Mouse (Mus musculus) limb, embryonic 10.5 days (tissue): ENCODE results near the gene Gm26897. TPM values are rescaled to one million over a fixed set of nuclear protein-coding genes. Genes with fewer than 3 reads are reported as not detected.

Experiments
- DNase-seq: peaks from one replicate; pipeline ENCODE4 v3.0.0-alpha.2; 2017; ENCODE audit warnings: low spot score
- H3K27ac ChIP-seq: fragments of 300-500 bp; sonication (generic); 2 replicates; pipeline ENCODE4 v1.5.1; 2016; ENCODE audit warnings: mild to moderate bottlenecking
- H3K27me3 ChIP-seq: fragments of 300-500 bp; sonication (generic); 2 replicates; pipeline ENCODE4 v1.6.1; 2016; ENCODE audit warnings: low read depth, mild to moderate bottlenecking; ENCODE audit not compliant: poor library complexity, severe bottlenecking
- H3K36me3 ChIP-seq: fragments of 300-500 bp; sonication (generic); 2 replicates; pipeline ENCODE4 v1.6.1; 2016; ENCODE audit warnings: mild to moderate bottlenecking, moderate library complexity
- H3K4me1 ChIP-seq: fragments of 300-500 bp; sonication (generic); 2 replicates; pipeline ENCODE4 v1.6.1; 2016
- H3K4me3 ChIP-seq: fragments of 300-500 bp; sonication (generic); 2 replicates; pipeline ENCODE4 v1.5.1; 2016; ENCODE audit warnings: mild to moderate bottlenecking, moderate library complexity
- H3K9me3 ChIP-seq: fragments of 300-500 bp; sonication (generic); replicated peaks from 2 replicates; pipeline ENCODE4 v1.6.1; 2016; ENCODE audit warnings: mild to moderate bottlenecking
- WGBS: fragments of 180-500 bp; shearing (Covaris S2); methylation state at CpG from one replicate; pipeline ENCODE4 v1.1.7; 2016; 5-methylcytosine and 5-hydroxymethylcytosine counted together
- polyA plus RNA-seq: library from polyadenylated mRNA; unstranded; fragments of >200 nt; fragmentation: Nextera tagmentation; extraction: Ambion mirVana; gene quantifications from 2 replicates; pipeline ENCODE4 v1.2.1, GENCODE M21; 2016

Gm26897 gene
- polyA plus RNA-seq, 1 experiment from 2014 or later = not detected

DNA sequence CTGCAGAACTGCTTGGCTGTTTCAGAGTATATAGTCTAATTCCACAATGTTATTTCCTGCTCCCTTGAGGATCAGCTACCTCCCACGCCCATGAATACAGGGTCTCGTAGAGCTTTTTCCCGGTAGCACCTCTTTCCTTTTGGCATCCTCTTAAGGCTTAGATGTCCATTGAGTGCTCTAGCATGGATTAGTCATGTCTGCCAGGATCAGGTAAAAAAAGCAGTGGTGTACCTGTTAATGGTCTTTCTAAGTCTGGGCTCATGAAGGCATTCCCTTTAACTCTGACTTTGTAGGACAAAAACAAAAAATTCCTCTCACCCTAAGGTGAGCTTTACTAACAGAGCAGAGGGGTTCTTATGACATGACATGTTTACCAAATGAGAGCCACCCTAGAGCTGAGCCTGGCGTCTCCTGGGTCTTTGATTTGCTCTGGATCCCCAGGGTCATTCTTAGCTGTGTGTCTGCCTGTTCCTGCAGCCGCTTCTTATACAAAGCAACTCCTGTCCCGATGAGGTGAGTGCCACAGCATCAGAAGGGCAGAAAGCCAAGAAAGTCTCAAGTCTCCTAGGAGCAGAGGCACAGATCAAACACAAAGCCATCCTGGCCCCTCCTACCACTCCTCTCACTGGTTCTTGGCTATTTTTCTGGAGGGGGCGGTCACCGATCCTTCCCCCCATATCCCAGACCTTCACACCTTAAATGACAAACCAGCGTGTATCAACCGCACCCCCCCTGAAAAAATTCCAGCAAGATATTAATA lies 27.2 kb downstream of the Gm26897 start:
- peaks cover 69% of the 10 kb centered on the region for H3K27me3 ChIP-seq
- H3K9me3 ChIP-seq = no peaks in the 10 kb centered on the region
- DNase-seq = no peak
- WGBS = 26% methylated on average over 10 of the region's 10 CpGs
- peaks cover 21% of the 10 kb centered on the region for H3K4me1 ChIP-seq
- H3K4me3 ChIP-seq = peak overlapping the region; percentile 34
- no peak overlapping the region for H3K27ac ChIP-seq
- H3K36me3 ChIP-seq = no peaks in the 10 kb centered on the region

DNA sequence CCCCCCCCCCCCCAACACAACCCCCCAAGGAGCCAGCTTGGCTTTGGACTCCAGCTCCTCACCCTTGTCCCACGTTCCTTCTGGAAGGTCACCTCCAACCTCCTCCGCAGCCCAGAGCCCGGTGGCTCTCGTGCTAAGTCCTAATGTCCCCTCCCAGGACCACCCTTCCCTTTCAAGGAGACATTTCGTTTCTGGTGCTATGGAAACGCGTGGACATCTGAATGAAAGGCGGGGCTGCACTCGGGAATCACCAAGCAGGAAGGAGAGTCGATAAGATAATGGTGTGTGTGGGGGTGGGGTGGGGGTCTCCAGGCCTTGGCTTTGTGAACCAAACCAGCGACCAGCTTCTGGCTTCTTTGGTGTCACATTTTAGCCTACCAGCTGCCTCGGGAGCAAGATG lies 27.9 kb downstream of the Gm26897 start:
- no peaks in the 10 kb centered on the region for H3K36me3 ChIP-seq
- H3K4me3 ChIP-seq = peak overlapping the region; percentile 34
- no peaks in the 10 kb centered on the region for H3K9me3 ChIP-seq
- peaks cover 21% of the 10 kb centered on the region for H3K4me1 ChIP-seq
- under 1% methylated on average over 12 of the region's 12 CpGs for WGBS
- H3K27me3 ChIP-seq = peaks cover 71% of the 10 kb centered on the region
- H3K27ac ChIP-seq = no peak overlapping the region
- no peak for DNase-seq

DNA sequence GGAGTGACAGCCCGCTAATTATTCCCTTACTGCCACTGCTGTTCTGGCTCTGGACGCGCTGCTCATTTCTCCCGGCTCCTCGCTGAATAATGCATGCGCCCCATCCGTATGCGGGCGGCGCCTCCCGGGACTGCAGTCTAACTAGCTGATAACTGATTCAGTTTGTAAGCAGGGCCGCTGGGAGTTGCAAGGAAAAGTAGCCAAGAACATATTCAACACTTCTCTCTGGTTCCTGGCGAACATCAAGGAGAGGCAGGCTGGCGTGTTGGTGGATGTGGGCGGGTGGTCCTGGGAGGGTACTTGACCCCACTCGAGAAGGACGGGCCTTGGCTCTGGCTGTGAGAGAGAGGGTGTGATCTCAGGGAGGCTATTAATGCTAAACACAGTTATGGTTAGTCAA lies 28.4 kb downstream of the Gm26897 start:
- H3K4me3 ChIP-seq = peak overlapping the region; percentile 34; the same call in 1 of the 2 replicates
- H3K9me3 ChIP-seq = no peaks in the 10 kb centered on the region
- peaks cover 76% of the 10 kb centered on the region for H3K27me3 ChIP-seq
- H3K27ac ChIP-seq = no peak overlapping the region
- peaks cover 22% of the 10 kb centered on the region for H3K4me1 ChIP-seq
- 11% methylated on average over 17 of the region's 17 CpGs for WGBS
- H3K36me3 ChIP-seq = no peaks in the 10 kb centered on the region
- peak; percentile 57 for DNase-seq

DNA sequence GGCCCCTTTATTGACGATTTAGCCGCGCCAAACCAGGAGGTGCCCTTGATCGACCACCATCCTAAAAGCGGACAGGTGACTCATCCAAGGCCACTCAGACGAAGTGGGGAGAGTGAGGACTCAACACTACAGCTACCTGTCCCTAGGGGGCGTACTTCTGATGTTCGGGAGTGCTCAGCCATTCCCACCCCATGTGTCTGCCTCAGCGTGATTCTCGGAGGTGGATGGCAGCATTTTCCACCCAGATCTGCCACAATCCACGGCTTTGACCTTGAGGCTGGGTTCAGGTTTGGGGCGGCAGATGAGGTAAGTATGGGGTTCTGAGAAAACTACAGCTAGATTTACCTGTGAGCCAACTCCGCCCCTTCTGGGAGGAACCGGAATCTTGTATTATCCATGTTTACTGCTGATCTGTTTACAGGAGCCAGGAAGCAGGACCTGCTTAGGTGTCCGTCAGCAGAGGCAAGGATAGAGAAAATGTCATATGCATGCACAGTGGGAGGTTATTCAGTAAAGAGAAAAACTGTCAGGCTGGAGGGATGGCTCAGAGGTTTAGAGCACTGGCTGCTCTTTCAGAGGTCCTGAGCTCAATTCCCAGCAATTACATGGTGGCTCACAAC lies 32.1 kb downstream of the Gm26897 start:
- H3K4me1 ChIP-seq = peaks cover 59% of the 10 kb centered on the region
- WGBS = 66% methylated on average over 15 of the region's 15 CpGs

DNA sequence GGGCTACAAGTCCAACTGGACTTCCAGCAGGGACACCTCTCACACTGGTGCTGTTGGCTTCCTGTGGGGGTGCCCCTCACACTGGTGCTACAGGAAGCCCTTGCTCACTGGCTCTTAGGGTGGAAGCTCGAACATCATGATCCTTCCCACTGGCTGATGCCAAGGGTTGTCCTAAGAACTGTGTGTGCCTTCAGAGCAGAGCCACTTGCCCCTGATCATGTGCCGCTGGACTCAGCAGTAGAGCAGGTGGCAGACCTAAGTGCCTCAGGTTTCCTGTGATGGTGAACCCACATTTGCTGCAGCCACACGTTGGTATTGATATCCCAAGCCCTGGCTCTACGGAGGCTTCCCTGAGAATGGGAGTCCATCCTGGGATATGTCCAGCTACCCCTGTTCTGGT lies 33.0 kb downstream of the Gm26897 start:
- Histone ChIP-seq H3K4me3 (no peak overlapping the region), H3K27ac (peak overlapping the region; percentile 66; the same call in 1 of the 2 replicates), H3K27me3 (peaks cover 50% of the 10 kb centered on the region), H3K36me3 (no peaks in the 10 kb centered on the region), H3K9me3 (no peaks in the 10 kb centered on the region), H3K4me1 (peaks cover 58% of the 10 kb centered on the region)
- no peak for DNase-seq
- 88% methylated on average over 4 of the region's 4 CpGs for WGBS

More for the DNA sequence above, 32.1 kb downstream of the Gm26897 start:
- no peak for DNase-seq
- peaks cover 59% of the 10 kb centered on the region for H3K27me3 ChIP-seq
- H3K36me3 ChIP-seq = no peaks in the 10 kb centered on the region
- no peak overlapping the region for H3K4me3 ChIP-seq
- no peaks in the 10 kb centered on the region for H3K9me3 ChIP-seq
- H3K27ac ChIP-seq = no peak overlapping the region

DNA sequence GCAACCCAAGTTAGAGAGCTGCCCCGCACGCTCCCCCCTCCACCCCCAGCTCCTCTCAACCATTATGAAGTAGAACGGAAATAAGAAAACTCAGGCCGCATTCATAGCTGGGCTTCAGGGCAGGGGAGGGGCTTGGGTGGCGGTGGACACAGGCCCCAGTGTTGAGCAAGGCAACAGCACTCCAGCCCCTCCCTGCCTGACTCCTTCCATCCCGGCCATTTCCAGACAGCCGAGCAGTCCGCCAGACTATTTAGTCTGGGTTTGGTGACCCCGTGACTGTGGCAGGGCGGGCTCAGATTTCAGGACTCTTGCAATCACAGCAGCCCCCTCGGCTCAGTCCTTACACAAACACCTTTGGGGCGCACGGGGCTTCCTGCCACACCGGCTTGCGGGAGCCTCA lies 36.5 kb downstream of the Gm26897 start:
- no peaks in the 10 kb centered on the region for H3K36me3 ChIP-seq
- DNase-seq = peak; percentile 85
- 5% methylated on average over 15 of the region's 15 CpGs for WGBS
- H3K27me3 ChIP-seq = peaks cover 35% of the 10 kb centered on the region
- no peaks in the 10 kb centered on the region for H3K9me3 ChIP-seq
- peak overlapping the region; percentile 90 for H3K27ac ChIP-seq
- H3K4me3 ChIP-seq = peak overlapping the region; percentile 31
- peaks cover 72% of the 10 kb centered on the region for H3K4me1 ChIP-seq

DNA sequence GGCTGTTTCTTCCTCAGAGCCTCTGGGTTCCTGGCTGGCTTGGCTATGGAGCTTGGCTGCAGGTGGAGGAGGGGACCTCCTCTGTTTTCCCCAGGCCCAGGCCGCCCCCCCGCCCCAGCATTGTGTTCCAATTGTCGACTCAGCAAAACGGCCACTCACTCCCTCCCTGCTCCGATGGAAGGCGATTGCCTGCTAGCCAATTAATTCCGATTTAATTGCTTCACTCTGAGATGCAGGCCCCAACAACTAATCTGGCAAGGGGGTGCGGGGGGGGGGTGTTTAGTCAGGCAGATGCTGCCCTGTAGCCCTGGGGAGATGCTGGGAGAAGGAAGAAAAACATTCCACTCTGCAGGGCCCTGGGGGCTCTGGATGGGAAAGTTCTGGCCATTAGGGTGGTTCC lies 38.4 kb downstream of the Gm26897 start:
- peak overlapping the region; percentile 80 for H3K27ac ChIP-seq
- H3K4me1 ChIP-seq = peaks cover 71% of the 10 kb centered on the region
- DNase-seq = no peak
- 44% methylated on average over 8 of the region's 8 CpGs for WGBS
- no peaks in the 10 kb centered on the region for H3K36me3 ChIP-seq
- no peak overlapping the region for H3K4me3 ChIP-seq
- no peaks in the 10 kb centered on the region for H3K9me3 ChIP-seq
- peaks cover 22% of the 10 kb centered on the region for H3K27me3 ChIP-seq

DNA sequence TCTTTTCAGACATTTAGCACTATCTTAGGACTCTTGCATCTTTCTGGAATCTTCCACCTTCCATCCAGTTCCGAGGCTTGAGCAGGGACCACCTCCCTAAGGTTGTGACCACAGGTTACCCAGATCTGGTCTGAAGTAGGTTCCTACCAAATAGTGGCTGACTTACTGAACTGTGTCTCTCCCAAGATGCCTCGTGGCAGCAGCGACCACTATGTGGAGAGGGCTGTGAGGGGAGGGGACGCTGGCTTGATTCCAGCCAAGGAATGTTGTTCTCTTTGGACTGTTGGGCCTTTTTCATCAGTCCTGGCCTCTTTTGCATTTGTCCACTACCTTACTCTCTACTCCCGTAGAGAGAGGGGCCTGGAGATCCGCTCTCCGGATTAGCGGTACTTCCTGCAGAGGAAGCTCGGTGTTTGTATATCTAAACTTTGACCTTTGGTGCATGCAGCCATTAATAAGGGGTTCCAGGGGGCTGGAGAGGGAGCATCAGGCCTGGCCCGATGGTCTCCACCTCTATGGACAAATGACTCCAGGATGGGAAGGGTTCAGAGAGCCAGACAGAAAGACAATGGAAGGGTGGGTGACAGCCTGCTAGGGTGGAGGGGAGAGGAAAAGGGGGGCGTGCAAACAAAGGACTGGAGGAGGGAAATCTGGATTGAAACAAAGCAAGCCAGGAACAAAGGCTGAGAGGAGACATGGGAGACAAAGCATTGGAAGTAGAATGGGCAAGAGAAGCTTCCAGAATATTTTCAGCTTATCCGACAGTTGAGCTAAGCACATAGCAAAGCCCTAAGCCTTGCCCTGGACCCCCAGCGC lies 39.1 kb downstream of the Gm26897 start:
- peaks cover 67% of the 10 kb centered on the region for H3K4me1 ChIP-seq
- 51% methylated on average over 13 of the region's 13 CpGs for WGBS
- H3K27me3 ChIP-seq = peaks cover 20% of the 10 kb centered on the region; the same call in 1 of the 2 replicates
- H3K9me3 ChIP-seq = no peaks in the 10 kb centered on the region
- no peak for DNase-seq
- no peak overlapping the region for H3K4me3 ChIP-seq
- peak overlapping the region; percentile 80 for H3K27ac ChIP-seq
- H3K36me3 ChIP-seq = no peaks in the 10 kb centered on the region

DNA sequence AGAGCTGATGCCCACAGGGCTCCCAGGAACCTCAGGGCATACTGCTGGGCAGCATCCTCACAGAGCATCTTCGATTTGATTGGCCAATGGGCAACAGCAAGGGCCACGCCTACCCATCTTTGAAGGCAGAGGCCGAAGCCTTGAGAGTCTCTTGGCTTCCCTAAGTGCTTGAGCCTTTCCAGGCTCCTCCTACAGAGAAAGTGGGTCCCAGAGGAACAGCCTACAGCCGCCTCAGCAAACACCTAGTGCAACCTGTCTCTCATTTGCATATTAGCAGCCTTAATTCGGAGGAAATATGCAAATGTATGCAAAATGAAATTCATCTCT lies 39.6 kb downstream of the Gm26897 start:
- peaks cover 62% of the 10 kb centered on the region for H3K4me1 ChIP-seq
- WGBS = 54% methylated on average over 5 of the region's 5 CpGs
- no peak overlapping the region for H3K4me3 ChIP-seq
- no peaks in the 10 kb centered on the region for H3K9me3 ChIP-seq
- H3K27me3 ChIP-seq = peaks cover 20% of the 10 kb centered on the region; the same call in 1 of the 2 replicates
- no peaks in the 10 kb centered on the region for H3K36me3 ChIP-seq
- H3K27ac ChIP-seq = peak overlapping the region; percentile 80
- DNase-seq = no peak

DNA sequence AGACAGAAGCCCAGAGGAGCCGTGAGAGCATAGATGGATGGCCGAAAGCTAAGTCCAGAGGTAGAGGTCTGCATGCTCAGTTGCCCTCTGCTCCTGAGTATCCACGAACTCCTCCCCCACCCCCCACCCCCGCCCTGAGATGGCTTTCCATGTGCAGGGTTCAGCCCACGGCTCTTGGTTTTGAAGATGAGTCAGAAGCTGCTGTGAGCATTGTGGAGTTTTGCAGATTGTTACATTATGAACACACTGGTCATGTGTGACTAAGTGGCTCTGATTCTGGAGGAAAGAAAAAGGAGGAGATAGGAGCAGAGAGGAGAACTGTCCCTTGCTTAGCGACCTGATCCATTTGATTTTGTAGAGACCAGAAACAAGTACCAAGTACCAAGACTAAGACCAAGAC lies 42.5 kb downstream of the Gm26897 start:
- Histone ChIP-seq H3K4me1 (peaks cover 33% of the 10 kb centered on the region), H3K27ac (no peak overlapping the region), H3K4me3 (no peak overlapping the region), H3K27me3 (peaks cover 20% of the 10 kb centered on the region; the same call in 1 of the 2 replicates), H3K36me3 (no peaks in the 10 kb centered on the region), H3K9me3 (no peaks in the 10 kb centered on the region)
- DNase-seq = no peak
- WGBS = 90% methylated on average over 6 of the region's 6 CpGs

DNA sequence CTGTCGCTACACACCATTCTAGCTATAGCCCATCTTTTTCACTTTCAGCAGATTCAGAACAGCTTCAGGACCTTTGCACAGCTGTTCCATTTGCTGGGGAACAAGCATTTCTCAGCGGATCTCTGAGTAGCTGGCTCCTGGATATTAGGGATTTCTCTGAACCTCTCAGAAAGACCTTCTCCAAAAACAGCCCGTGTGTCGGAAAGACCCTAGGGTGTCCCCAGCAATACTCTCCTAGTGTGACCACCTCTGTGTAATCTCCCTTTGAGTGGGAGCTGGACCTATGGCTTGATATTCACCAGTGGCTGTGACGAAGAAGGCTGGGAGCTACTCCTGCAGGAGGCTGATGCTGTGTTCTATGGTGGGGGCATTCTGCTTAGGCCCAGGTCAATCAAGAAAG lies 44.4 kb downstream of the Gm26897 start:
- peaks cover 20% of the 10 kb centered on the region; the same call in 1 of the 2 replicates for H3K27me3 ChIP-seq
- no peak overlapping the region for H3K4me3 ChIP-seq
- WGBS = 78% methylated on average over 5 of the region's 5 CpGs
- H3K27ac ChIP-seq = no peak overlapping the region
- H3K4me1 ChIP-seq = peaks cover 16% of the 10 kb centered on the region
- no peaks in the 10 kb centered on the region for H3K9me3 ChIP-seq
- no peaks in the 10 kb centered on the region for H3K36me3 ChIP-seq
- DNase-seq = no peak

DNA sequence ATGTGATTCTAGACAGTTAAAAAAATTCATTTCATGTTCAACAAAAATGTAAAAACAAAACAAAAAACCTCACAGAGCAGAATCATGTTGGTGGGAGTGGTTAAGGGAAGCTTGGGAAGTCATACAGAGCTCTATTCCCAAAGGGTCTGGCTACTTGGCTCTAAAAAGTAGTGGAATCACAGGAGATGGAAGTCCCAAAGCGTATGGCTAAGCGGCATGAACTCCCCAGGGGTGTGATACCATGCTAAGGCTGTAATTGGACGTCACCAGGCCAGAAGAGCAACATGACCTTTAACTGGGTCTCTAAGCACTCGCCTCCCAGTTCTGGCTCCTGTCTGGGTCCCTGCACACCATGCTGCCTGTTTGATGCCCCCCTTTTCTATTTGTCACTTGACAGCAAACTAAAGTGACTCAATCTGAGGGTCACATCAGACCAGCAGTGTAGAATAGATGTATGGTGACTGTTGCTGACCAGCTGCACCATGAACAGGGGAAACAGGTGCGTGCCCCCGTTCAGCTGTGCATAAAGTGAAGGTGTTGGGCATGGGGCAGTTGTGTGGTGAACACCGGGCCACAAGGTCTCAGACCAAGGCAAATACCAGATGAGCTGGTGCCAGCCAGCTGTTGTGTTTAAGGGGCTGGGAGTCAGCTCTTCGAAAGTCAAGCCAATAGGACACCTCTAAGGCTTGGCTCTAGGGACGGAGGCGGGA lies 46.2 kb downstream of the Gm26897 start:
- 0 out of 2 replicates have a peak, but pooled peaks cover 3% of the 10 kb centered on the region for H3K4me1 ChIP-seq
- DNase-seq = no peak
- H3K4me3 ChIP-seq = no peak overlapping the region
- WGBS = 84% methylated on average over 10 of the region's 10 CpGs
- H3K27ac ChIP-seq = no peak overlapping the region
- H3K9me3 ChIP-seq = no peaks in the 10 kb centered on the region
- 0 out of 2 replicates have a peak, but pooled peaks cover 4% of the 10 kb centered on the region for H3K27me3 ChIP-seq
- no peaks in the 10 kb centered on the region for H3K36me3 ChIP-seq
